Mouse (Mus musculus) urinary bladder, postnatal 25 days (tissue): ENCODE measurements around the gene Nbea.

Source experiments
- DNase-seq: peaks from one replicate; pipeline ENCODE4 v3.0.0; 2022; ENCODE audit warnings: low spot score

The Nbea gene

GRCm38 (mm10) chr3:56183159-56184133, at the start of gene Nbea:
Gene Nbea, minus strand, starts transcription at chr3:56183701.
- DNase-seq: peak; percentile 67

GRCm38 (mm10) chr3:56229283-56229682, 45.8 kb upstream of the Nbea start:
- no peak for DNase-seq

DNA sequence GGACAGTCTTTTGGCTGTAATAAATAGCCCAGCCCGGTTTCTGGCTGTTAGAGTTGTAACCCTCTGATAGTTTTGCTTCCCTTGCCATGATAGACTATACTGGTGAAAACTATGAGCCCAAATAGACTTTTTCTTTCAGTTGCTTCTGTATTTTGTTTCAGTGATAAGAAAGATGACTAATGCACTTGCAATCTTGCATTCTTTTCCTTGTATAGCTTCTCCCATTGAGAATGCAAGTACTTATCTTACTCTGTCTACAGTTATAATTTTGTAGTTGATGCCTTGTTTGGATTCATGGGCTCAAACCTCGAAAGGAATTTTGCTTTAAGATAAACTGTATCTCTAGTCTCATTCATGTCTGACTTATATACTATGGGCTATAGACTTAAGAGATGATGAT, 32.5 kb upstream of the Nbea start:
- DNase-seq: no peak

- DNase-seq: no peak
Measured at GRCm38 (mm10) chr3:56203968-56204367, 20.5 kb upstream of the Nbea start.

DNA sequence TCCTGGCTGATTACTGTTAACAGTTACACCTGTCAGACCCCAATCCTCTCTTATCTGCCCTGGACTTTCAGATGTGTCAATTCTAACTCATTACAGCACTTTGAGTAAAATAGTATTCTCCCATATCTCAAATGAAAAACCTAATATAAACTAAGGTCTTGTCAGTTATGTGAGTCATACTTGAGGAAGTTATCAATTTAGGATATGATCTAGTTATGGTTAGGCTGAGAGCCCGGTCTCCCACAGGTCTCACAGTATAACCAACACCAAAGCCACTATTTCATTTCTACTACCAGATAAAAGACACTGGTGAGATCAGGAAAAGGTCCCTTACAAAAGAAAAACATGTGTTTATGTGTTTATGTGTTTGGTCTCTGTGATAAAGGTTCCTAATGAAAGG, 4.7 kb upstream of the Nbea start:
- no peak for DNase-seq

- no peak for DNase-seq
Measured at GRCm38 (mm10) chr3:56187131-56187779, 3.8 kb upstream of the Nbea start.

GRCm38 (mm10) chr3:56182371-56183158, 936 bp downstream of the Nbea start:
- peak; percentile 5 for DNase-seq

DNA sequence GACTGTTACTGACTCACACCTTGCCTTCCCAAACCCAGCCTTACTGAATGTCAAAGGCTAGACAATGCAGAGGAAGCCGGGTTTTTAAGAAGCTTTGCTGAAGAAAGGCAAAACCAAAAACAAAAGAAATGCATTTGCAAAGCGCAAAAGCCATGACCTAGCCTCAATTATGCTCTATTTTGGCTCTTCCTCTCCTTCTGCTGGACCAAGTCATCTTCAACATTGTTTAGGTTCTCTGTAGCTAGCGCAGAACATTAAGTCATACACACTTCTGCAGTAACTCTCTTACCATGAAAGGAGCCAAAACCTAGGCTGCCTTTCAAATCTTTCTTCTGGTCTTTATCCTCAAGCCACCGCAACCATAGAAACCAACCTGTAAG, 1.5 kb downstream of the Nbea start:
- no peak for DNase-seq

DNA sequence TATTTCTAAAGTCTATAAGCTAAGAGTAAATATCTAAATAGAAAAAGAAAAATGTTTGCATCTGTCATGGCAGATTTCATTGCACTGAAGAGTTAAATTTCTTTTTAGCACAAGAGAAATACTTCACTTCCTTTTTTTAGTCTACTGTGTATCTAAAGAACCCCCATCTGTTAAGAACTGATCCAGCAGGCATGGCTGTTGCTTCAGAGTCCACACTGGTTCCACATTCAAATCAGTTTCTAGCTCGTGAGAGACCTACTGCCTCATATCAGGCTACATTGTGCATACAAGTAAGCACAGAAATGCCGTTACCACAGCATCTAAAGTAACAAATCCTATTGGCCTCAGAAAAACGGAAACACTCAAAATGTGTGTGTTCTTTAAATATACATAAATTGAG, 2.5 kb downstream of the Nbea start:
- no peak for DNase-seq

DNA sequence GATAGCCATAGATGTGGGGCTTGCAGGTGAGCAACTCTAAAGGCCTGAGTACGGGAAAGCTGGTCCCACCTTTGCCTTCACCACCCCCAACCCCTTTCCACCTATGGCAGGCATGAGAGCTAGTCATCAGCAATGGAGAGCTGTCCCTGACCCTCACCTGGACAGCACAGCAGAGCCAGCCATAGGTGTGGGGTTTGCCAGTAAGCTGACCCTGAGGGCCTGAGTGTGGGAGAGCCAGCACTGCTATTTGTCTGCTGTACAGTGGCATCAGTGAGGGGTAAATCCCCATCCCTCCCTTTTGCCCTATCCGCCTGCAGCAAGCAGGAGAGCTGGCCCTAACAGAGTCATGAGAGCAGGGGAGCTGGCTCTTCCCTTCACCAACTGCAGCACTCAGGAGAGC, 25.6 kb downstream of the Nbea start:
- no peak for DNase-seq

- DNase-seq: no peak
Measured at GRCm38 (mm10) chr3:56126674-56127073, 56.8 kb downstream of the Nbea start.

- no peak for DNase-seq
Measured at GRCm38 (mm10) chr3:56116647-56117046, 66.9 kb downstream of the Nbea start.

- no peak for DNase-seq
Measured at GRCm38 (mm10) chr3:56108101-56108500, 75.4 kb downstream of the Nbea start.

GRCm38 (mm10) chr3:56097105-56097504, 86.4 kb downstream of the Nbea start:
- no peak for DNase-seq

- no peak for DNase-seq
Measured at GRCm38 (mm10) chr3:56079015-56079612, 104.4 kb downstream of the Nbea start.

- no peak for DNase-seq
Measured at GRCm38 (mm10) chr3:56067849-56068248, 115.7 kb downstream of the Nbea start.

DNA sequence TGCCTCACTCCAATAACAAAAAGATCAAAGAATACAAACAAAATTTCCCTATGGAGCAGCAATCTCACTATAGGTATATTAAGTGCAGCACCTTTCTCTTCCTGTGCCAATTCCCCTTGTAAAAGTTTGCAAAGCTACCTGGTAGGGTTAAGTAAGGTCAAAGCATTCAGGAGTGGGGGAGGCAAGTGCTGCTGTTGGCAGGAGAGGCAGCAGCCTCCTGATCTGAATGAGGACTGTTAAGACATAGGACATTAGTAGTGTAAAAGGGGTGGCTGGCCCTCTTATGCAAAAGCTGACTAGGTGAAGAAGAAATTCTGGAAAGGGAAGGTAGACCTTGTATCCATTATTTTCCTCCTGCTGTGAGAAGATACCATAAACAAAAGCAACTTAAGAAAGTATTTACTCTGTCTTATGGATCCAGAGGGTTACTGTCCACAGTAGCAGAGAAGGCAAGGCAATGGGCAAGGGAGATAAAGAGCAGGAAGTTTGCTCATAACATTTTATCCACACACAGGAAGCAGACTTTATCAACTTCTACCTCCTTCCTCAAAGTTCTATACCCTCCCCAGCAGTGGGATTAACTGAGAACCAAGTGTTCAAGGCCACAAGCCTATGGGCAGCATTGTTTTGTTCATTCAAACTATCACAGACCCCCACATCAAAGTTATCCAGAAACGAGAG, 117.0 kb downstream of the Nbea start:
- DNase-seq: no peak

DNA sequence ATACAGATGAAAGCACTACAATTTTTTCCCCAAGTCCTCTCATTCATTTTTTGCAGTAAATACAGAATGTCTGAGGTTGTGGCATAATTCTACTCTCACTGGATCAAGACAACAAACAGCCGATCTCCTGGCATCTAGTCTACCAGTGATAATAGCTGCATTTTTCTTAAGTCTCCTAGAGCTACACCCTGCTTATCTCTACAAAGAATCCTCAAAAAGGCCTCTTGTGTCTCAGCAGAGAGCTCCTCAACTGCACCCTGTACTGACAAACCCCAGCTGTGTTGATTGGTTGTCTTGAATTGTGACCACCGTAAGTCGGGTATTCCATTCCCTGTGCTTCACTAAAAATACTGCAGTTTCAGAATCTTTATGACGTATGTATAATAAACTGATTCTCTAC, 118.3 kb downstream of the Nbea start:
- no peak for DNase-seq

GRCm38 (mm10) chr3:56045659-56046336, 137.7 kb downstream of the Nbea start:
- DNase-seq: peak; percentile 12

GRCm38 (mm10) chr3:56043091-56043490, 140.4 kb downstream of the Nbea start:
- DNase-seq: no peak

GRCm38 (mm10) chr3:56039494-56039893, 144.0 kb downstream of the Nbea start:
- no peak for DNase-seq
